Mouse (Mus musculus): ENCODE results near the gene Zdhhc3. TPM values are rescaled to one million over a fixed set of nuclear protein-coding genes. Genes with fewer than 3 reads are reported as not detected.

The Zdhhc3 gene
- total RNA-seq, 2 experiments from 2014 or later = 70.4 to 73.6 TPM

GRCm38 (mm10) chr9:123031496-123032246 lies 81.3 kb downstream of the Zdhhc3 start:
- DNase-seq (ENCODE audit: low spot score in 2 of 2) = no peak
- intact Hi-C loops (cut with DNase I) = no loop called here

- intact Hi-C loops (cut with DNase I) = no loop called here
- no peak for DNase-seq (ENCODE audit: low spot score in 2 of 2)
These were observed 88.8 kb downstream of the Zdhhc3 start for GRCm38 (mm10) chr9:123024201-123024600.

DNA sequence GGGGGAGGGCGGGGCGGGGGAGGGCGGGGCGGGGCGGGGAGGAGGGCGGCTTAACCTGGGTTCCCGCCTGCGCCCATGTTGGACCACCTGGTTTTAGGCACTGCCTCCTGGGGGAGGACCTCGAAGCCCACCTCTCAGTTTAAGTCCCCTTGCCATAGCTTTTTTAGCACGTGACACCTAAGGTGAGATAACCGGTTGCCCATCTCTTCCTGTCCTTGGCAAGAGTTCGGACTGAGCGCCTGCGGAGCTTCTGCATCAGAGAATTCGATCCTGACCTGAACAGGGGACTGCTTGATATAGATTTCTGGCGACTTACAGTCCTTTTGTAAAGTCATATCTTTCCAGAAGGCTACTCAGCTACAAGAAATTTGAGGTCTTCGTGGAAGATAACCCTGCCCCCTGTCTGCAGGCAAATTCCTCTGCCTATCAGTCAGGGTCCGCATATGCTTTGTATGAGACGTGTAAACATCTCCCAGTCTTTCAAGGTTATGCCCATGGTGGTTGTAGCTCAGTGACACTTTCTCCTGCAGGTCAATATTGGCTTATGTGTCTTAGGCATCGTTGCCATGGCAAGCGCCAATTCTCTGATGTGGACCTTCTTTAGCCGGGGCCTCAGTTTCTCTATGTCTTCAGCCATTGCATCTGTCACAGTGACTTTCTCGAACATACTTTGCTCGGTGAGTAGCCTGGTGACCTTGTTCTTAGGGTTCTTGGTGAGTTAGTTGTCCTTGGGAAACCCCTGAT lies 91.2 kb downstream of the Zdhhc3 start:
- intact Hi-C loops (cut with DNase I) = no loop called here
- peak in 1 of 2 experiments; percentile 15 for DNase-seq (ENCODE audit: low spot score in 2 of 2)

DNA sequence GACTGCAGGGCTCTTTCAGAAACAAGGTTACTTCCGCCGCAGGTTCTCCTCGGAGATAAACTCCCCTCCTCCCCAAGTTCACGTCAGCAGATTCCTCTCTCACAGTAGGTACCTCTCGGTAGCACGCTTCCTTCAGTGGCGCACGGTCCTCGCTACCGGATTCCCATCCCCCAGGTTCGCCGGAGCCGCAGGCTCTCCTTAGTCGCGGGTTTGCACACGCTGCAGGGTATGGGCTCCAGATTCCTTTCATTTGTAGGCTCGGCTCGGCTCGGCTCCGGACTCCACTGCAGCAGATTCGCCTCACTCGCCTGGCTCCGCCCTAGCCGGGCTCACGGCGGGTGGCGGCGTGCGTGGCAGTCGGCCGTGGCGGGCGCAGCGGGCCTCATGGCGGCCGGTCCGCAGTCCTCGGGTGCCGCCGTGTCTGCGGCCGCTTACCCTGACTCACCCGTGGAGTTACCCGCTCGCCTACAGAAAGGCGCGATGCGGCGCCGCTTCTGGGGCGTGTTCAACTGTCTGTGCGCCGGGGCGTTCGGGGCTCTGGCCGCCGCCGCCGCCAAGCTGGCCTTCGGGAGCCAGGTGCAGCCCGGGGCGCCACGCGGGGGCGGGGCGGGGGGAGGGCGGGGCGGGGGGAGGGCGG lies 91.9 kb downstream of the Zdhhc3 start, which contains the start of gene Tmem42:
Tmem42 (plus strand) TSS at position 332 of the 637 bp plus-strand sequence.
- peak; percentile 84 to 87 for DNase-seq (ENCODE audit: low spot score in 2 of 2)
- intact Hi-C loops (cut with DNase I) = no loop called here

Other genes with a start within 250 kb of the Zdhhc3 start
- gene Zfp445, start 247.2 kb downstream of the Zdhhc3 start, total RNA-seq (2021) = 100 to 1,000 TPM; 150 to 160 TPM
- gene Zkscan7, start 227.5 kb downstream of the Zdhhc3 start, total RNA-seq (2021) = 1 to 10 TPM; 4.8 to 5.6 TPM
- gene Zfp105, start 190.1 kb downstream of the Zdhhc3 start, total RNA-seq (2021) = 1 to 10 TPM; 6.0 to 6.3 TPM
- 10 to 100 TPM; 22.4 TPM for gene 1110059G10Rik, start 162.2 kb downstream of the Zdhhc3 start, total RNA-seq (2021)
- 1 to 10 TPM; 2.4 to 2.6 TPM for gene Kif15, start 162.2 kb downstream of the Zdhhc3 start, total RNA-seq (2021)
- 10 to 100 TPM; 33.3 to 33.9 TPM for gene Tmem42, start 91.9 kb downstream of the Zdhhc3 start, total RNA-seq (2021)
- 1 to 10 TPM; 1.2 to 1.7 TPM for gene Tgm4, start 78.5 kb downstream of the Zdhhc3 start, total RNA-seq (2021)
- 10 to 100 TPM; 37.6 to 39.1 TPM for gene Exosc7, start within 50 bp of the Zdhhc3 start, total RNA-seq (2021)
- 1 to 10 TPM; 5.2 to 5.4 TPM for gene Clec3b, start 37.7 kb upstream of the Zdhhc3 start, total RNA-seq (2021)
- gene Cdcp1, start 102.8 kb upstream of the Zdhhc3 start, total RNA-seq (2021) = under 1 TPM; 0.06 to 0.18 TPM
- 10 to 100 TPM; 57.5 to 74.7 TPM for gene Tmem158, start 147.6 kb upstream of the Zdhhc3 start, total RNA-seq (2021)

Measured in left cerebral cortex, postnatal 14 days (tissue).